Mouse (Mus musculus): ENCODE measurements around the gene Zfr2.

- TF ChIP-seq NRF1 (IDR thresholded peaks at IDR 0.05; ENCODE audit: insufficient read depth, low read depth, low read length, poor library complexity, severe bottlenecking) (no peak), CTCF (IDR thresholded peaks at IDR 0.05 in 2 of 3, conservative IDR thresholded peaks at IDR 0.05 in 1 of 3; ENCODE audit: control insufficient read depth in 1 of 3, insufficient read depth in 1 of 3, low read depth in 2 of 3, low read length in 3 of 3, poor library complexity in 1 of 3, severe bottlenecking in 1 of 3) (peak; percentile 86 to 96 (median 92)), MEF2A (IDR thresholded peaks at IDR 0.05; ENCODE audit: extremely low read depth, insufficient replicate concordance, low read depth, low read length, poor library complexity, severe bottlenecking) (no peak), POLR2A (IDR thresholded peaks at IDR 0.05; ENCODE audit: control insufficient read depth in 1 of 2, insufficient read depth in 1 of 2, low read depth in 1 of 2, low read length in 2 of 2, poor library complexity in 1 of 2) (no peak), ZNF384 (IDR thresholded peaks at IDR 0.05; ENCODE audit: low read depth, low read length) (no peak), NELFE (IDR thresholded peaks at IDR 0.05; ENCODE audit: low read depth, low read length) (no peak), CHD1 (IDR thresholded peaks at IDR 0.05; ENCODE audit: low read depth, low read length) (no peak), MAFK (IDR thresholded peaks at IDR 0.05; ENCODE audit: borderline replicate concordance, low read depth, low read length) (no peak), JUND (IDR thresholded peaks at IDR 0.05; ENCODE audit: low read depth, low read length) (no peak), TBP (IDR thresholded peaks at IDR 0.05; ENCODE audit: low read depth, low read length) (no peak), ZKSCAN1 (IDR thresholded peaks at IDR 0.05; ENCODE audit: low read depth, low read length) (no peak), GATA1 (IDR thresholded peaks at IDR 0.05; ENCODE audit: low read depth, low read length) (no peak)
Observed at GRCm38 (mm10) chr10:81217964-81218363, 15.0 kb upstream of the Zfr2 start.

All from MEL (cell line).